Mouse (Mus musculus) cerebellum, postnatal 10 days (tissue): ENCODE measurements around the gene Prune1.

Experiments used
- DNase-seq, 2 experiments: peaks; one replicate each; pipeline ENCODE4 v3.0.0; 2021; ENCODE audit warnings: mixed read lengths in 2 of 2

The Prune1 gene

GRCm38 (mm10) chr3:95281216-95282126 is at the start of gene Prune1, which contains the start of gene Mindy1:
Gene Prune1 (minus strand): TSS chr3:95282076.
Gene Mindy1 (plus strand): TSS chr3:95281345.
- peak; percentile 100 for DNase-seq

DNA sequence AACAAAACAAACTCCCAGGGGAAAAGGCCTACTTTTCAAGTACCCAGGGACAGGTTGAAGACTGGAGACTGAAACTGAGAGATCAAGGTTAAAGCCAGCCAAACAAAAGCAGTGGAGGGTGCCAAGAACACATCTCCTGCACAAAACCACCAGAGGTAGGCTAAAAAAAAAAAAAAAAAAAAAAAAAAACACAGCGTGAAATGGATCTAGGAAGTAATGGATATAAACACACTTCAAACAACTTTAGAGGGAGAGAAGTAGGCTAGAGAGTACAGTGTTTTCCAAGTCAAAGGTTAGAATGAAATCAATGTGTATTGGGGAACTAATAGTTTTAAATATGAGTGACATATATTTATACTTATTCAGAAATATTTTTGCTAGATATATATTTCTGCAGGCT is 49.7 kb upstream of the Prune1 start:
- no peak for DNase-seq

DNA sequence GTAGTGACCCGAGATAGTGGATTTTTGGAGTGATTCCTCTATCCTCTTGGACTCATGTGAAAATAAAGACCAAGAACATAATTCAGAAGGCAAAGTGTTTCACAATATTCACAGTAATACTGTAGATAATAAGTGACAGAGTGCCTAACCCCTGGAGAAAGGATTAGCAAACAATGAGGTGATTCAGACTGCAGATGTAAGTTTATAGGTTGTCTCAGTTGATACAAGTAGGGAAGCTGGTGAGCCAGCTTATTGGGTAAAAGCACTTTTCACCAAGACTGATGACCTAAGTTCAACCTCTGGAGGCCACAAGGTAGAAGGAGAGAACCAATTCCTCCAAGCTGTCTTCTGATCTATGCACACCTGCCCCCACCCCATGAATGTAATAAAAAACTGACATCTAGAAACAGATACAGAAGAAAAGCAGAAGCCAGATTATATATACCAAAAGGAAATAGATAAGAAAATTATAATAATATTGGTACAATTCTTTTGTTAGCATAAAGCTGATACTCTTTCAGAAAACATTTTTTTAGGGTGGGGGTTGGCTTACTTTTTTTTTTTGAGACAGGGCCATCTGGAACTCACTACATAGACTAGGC is 47.0 kb upstream of the Prune1 start:
- DNase-seq = no peak

DNA sequence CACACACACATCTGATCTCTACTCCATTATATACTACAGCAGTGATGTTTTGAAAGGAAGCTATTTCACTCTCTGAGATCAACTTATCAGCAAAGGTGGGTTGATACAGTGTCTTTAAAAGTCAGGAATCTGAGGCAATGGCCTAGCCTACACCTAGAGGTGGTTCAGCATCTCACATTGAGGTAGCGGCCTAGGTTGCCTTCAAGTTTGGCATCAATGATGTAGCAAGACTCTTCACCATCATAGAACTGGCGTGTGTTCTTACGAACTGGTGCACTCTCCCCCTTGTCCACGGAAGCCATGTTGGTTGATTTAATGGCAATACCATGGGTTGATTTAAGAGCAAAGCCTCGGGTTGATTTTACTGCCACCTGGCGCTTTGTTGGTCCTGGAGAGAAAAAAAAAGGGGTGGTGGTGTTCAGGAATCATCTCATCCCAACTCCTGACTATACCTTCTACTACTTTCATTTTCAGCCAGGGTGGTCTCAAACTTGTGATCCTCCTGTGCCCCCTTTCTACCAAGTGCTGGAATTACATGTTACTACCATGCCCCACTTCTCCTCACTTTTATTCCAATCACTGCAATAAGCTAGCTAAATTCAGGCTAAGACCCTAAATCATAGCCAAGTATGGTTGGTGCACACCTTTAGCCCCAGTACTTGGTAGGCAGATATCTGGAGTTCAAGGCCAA is 42.7 kb upstream of the Prune1 start:
- no peak for DNase-seq

DNA sequence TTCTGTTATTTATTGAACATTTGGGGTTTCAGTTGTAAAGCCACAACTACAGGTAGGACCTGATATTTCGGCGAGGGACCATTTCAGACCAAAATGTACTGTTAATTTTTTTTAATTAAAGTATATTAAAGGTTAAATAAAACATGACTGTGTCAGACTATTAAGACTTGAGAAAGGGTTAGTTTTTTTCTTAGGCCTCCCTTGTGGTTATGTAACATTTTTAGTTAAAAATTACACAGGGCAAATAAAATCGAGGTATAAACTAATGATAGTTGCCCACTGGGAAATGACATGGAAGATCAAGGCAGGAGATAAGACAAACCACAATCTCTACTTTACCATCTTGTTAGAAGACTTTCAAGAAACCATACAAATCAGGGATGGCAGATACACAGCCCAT is 41.6 kb upstream of the Prune1 start:
- DNase-seq = no peak

- DNase-seq = no peak
These were observed 38.1 kb upstream of the Prune1 start for GRCm38 (mm10) chr3:95319701-95320625.

- no peak for DNase-seq
These were observed 37.2 kb upstream of the Prune1 start for GRCm38 (mm10) chr3:95319110-95319509.

DNA sequence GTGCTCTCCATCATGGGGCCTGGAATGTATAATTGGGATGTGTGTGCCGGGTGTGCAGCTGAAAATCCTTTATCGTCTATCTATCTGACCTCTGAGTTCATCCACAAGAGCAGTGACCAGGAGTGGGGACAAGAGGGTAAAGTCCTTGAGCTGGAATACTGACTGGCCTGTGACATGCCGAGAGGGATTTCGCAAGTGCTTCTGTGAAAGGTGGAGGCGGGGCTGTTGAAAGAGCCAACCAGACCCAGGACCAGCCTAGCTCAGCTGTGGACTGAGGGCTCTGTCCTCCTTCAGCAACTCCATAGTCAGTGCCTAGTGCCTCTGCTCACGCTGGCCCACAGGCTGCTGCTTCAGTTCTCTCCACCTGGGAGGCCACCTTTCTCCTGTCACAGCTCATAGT is 36.7 kb upstream of the Prune1 start:
- peak in 1 of 2 experiments; percentile 13 for DNase-seq

- DNase-seq = peak; percentile 68 to 72
These were observed 35.7 kb upstream of the Prune1 start for GRCm38 (mm10) chr3:95317414-95318080.

DNA sequence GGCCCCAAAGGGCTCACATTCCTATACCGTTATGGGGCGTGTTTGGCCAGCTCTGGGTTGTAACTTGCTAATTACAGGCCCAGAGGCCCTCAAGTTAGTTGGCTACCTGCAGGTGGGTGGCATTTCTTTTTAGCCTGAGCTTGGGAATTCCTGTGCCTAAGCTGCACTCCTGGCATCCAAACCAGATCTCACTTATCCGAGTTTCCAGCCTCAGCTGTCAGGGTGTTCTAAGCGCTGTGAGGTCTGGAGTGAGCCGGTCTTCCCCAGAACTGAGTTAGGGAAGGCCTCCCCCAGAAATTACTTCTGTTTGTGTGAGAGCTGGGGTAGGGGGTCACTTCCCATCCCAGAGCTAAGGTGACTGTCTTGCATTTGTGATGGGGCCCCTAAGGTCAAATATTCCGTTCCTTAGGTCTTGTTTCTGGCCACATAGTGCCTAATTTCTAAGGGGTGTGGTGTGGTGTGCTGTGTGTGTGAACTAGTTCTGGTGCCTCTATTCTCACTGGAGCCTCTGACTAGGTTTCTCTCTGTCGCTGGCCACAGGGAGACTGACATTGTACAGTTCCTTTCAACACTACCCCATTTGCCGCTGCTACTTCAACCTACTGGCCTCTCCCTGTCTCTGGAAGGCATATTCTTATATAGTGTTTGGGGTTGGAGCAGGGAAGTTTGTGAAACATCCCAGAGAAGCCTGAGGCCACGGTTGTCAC is 34.1 kb upstream of the Prune1 start:
- DNase-seq = no peak

GRCm38 (mm10) chr3:95315094-95315843 is 33.4 kb upstream of the Prune1 start:
- DNase-seq = peak; percentile 88 to 92

DNA sequence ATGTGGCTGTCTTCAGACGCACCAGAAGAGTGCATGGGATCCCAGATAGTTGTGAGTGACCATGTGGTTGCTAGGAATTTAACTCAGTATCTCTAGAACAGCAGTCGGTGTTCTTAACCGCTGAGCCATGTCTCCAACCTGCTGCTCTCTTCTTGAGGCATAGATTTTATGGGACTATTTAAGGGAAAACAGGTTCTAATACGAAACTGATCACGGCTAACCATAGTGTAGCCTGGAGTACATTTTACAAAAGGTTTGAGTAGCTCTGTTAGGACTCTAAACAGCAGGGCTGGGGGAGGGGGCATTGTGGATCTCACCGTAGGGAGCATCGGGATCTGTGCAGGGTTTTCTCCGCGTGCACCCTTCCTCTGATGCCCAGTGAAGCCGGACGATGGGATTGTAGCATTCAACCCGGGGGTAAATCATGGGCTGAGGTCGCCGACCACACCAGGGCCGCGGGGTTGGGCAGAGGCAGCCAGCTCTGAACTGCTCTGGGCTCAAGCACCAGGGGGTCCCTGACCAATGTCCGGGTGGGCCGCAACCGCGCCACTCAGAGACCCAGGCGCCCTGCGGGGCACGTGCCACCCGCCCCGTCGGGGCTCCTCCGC is 32.7 kb upstream of the Prune1 start, which contains the start of gene Cers2:
Cers2 (plus strand) TSS at position 306 of the 608 bp plus-strand sequence.
- DNase-seq = no peak

- no peak for DNase-seq
These were observed 32.2 kb upstream of the Prune1 start for GRCm38 (mm10) chr3:95314075-95314474.

GRCm38 (mm10) chr3:95313476-95313875 is 31.6 kb upstream of the Prune1 start:
- no peak for DNase-seq

- DNase-seq = no peak
These were observed 30.7 kb upstream of the Prune1 start for GRCm38 (mm10) chr3:95312623-95313022.

GRCm38 (mm10) chr3:95310968-95311882 is 29.3 kb upstream of the Prune1 start:
- DNase-seq = peak; percentile 80 to 84

- DNase-seq = no peak
These were observed 28.6 kb upstream of the Prune1 start for GRCm38 (mm10) chr3:95310496-95310895.

- no peak for DNase-seq
These were observed 25.2 kb upstream of the Prune1 start, which contains the start of gene Anxa9 for GRCm38 (mm10) chr3:95307100-95307499. Gene Anxa9 (minus strand): TSS chr3:95307176.

GRCm38 (mm10) chr3:95306244-95306643 is 24.4 kb upstream of the Prune1 start:
- DNase-seq = no peak
